Mouse (Mus musculus): ENCODE measurements around the gene Abcb6. TPM values are rescaled to one million over a fixed set of nuclear protein-coding genes. Genes with fewer than 3 reads are reported as not detected.

The Abcb6 gene
- polyA plus RNA-seq, 1 experiment from 2014 or later, result 45.1 TPM

DNA sequence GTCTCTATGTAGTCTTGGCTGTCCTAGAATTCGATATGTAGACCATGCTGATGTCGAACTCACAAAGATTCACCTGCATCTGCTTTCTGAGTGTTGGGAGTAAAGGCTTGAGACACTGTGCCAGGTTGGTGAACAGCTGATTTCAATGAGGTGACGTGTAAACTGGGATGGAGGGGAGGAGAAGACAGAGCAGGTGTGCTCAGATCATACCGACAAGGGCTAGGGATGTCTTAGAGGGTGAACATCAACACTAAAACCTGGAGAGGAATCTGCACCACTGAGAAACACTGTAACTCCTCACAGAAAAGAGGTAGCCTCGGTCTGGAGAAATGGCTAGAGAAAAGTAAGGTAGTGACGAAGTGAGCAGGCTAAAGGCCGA is 12.1 kb downstream of the Abcb6 start:
- ATAC-seq (replicated peaks), result peak; percentile 42

DNA sequence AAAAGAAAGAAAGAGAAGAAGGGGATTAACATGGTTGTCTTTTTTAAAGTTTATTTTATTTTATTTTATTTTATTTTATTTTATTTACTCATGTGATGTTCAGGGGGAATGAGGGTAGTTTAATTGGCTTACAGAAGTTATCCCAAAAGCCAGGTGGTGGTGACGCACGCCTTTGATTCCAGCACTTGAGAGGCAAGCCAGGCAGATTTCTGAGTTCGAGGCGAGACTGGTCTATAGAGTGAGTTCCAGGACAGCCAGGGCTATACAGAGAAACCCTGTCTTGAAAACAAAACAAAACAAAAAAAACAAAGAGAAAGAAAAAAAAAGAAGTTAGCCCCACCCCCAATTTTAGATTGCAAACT is 20.0 kb downstream of the Abcb6 start:
- no peak overlapping the region for H3K9ac ChIP-seq (replicated peaks)
- H3K4me1 ChIP-seq, result no peaks in the 10 kb centered on the region
- no peak overlapping the region for H3K4me3 ChIP-seq
- no peaks in the 10 kb centered on the region for H3K36me3 ChIP-seq
- H3K4me2 ChIP-seq (replicated peaks), result no peak overlapping the region
- WGBS, result 79% methylated on average over 4 of the region's 4 CpGs
- no peaks in the 10 kb centered on the region for H3K9me3 ChIP-seq
- no peaks in the 10 kb centered on the region for H3K27me3 ChIP-seq
- H3K27ac ChIP-seq (replicated peaks), result no peak overlapping the region
- no peak for ATAC-seq (replicated peaks)

More for the DNA sequence above, 12.1 kb downstream of the Abcb6 start:
- Histone ChIP-seq H3K36me3 (peaks cover 27% of the 10 kb centered on the region), H3K9ac (replicated peaks) (peak overlapping the region; percentile 66), H3K4me2 (replicated peaks) (peak overlapping the region; percentile 73), H3K27me3 (no peaks in the 10 kb centered on the region), H3K4me1 (peaks cover 15% of the 10 kb centered on the region), H3K4me3 (peak overlapping the region; percentile 74), H3K9me3 (no peaks in the 10 kb centered on the region), H3K27ac (replicated peaks) (peak overlapping the region; percentile 90)
- 10% methylated on average over 7 of the region's 7 CpGs for WGBS

GRCm38 (mm10) chr1:75159540-75160255 is 20.5 kb downstream of the Abcb6 start:
- Histone ChIP-seq H3K36me3 (no peaks in the 10 kb centered on the region), H3K27ac (replicated peaks) (no peak overlapping the region), H3K4me3 (no peak overlapping the region), H3K27me3 (no peaks in the 10 kb centered on the region), H3K9ac (replicated peaks) (no peak overlapping the region), H3K9me3 (no peaks in the 10 kb centered on the region), H3K4me2 (replicated peaks) (no peak overlapping the region), H3K4me1 (no peaks in the 10 kb centered on the region)
- no peak for ATAC-seq (replicated peaks)
- WGBS, result 65% methylated on average over 5 of the region's 5 CpGs

GRCm38 (mm10) chr1:75158990-75159389 is 21.2 kb downstream of the Abcb6 start:
- H3K9me3 ChIP-seq, result no peaks in the 10 kb centered on the region
- ATAC-seq (replicated peaks), result no peak
- no peaks in the 10 kb centered on the region for H3K27me3 ChIP-seq
- H3K4me3 ChIP-seq, result no peak overlapping the region
- no peak overlapping the region for H3K4me2 ChIP-seq (replicated peaks)
- no peaks in the 10 kb centered on the region for H3K36me3 ChIP-seq
- H3K9ac ChIP-seq (replicated peaks), result no peak overlapping the region
- no peaks in the 10 kb centered on the region for H3K4me1 ChIP-seq
- no peak overlapping the region for H3K27ac ChIP-seq (replicated peaks)

- Histone ChIP-seq H3K4me2 (replicated peaks) (no peak overlapping the region), H3K27ac (replicated peaks) (no peak overlapping the region), H3K9ac (replicated peaks) (no peak overlapping the region), H3K4me1 (no peaks in the 10 kb centered on the region), H3K9me3 (no peaks in the 10 kb centered on the region), H3K4me3 (no peak overlapping the region), H3K27me3 (no peaks in the 10 kb centered on the region), H3K36me3 (no peaks in the 10 kb centered on the region)
- 59% methylated on average over 3 of the region's 3 CpGs for WGBS
- no peak for ATAC-seq (replicated peaks)
Observed at GRCm38 (mm10) chr1:75155837-75156236, 24.4 kb downstream of the Abcb6 start.

DNA sequence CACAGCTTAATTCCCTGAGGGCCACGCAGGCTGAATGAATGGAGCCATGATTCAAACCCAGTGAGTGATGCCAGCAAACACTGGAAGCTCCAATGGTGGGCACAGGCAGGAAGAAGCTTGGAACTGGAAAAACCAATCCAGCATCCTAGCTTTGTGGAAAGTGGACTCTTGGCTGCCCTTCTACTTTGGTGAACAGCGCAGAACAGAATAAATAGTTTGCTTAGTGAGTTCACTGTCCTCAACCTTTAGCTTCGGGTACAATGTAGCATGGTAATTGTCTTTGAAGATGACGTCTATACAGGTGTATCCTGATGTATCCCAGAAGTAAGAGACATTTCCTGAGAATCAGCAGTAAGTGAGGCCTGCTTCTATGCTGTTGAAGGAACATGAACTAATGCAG is 31.5 kb downstream of the Abcb6 start:
- no peak overlapping the region for H3K27ac ChIP-seq (replicated peaks)
- no peak overlapping the region for H3K4me2 ChIP-seq (replicated peaks)
- no peak overlapping the region for H3K9ac ChIP-seq (replicated peaks)
- H3K36me3 ChIP-seq, result peaks cover 40% of the 10 kb centered on the region
- no peak for ATAC-seq (replicated peaks)
- H3K9me3 ChIP-seq, result no peaks in the 10 kb centered on the region
- 89% methylated on average over 4 of the region's 4 CpGs for WGBS
- H3K4me3 ChIP-seq, result no peak overlapping the region
- H3K27me3 ChIP-seq, result no peaks in the 10 kb centered on the region
- peaks cover 9% of the 10 kb centered on the region for H3K4me1 ChIP-seq

DNA sequence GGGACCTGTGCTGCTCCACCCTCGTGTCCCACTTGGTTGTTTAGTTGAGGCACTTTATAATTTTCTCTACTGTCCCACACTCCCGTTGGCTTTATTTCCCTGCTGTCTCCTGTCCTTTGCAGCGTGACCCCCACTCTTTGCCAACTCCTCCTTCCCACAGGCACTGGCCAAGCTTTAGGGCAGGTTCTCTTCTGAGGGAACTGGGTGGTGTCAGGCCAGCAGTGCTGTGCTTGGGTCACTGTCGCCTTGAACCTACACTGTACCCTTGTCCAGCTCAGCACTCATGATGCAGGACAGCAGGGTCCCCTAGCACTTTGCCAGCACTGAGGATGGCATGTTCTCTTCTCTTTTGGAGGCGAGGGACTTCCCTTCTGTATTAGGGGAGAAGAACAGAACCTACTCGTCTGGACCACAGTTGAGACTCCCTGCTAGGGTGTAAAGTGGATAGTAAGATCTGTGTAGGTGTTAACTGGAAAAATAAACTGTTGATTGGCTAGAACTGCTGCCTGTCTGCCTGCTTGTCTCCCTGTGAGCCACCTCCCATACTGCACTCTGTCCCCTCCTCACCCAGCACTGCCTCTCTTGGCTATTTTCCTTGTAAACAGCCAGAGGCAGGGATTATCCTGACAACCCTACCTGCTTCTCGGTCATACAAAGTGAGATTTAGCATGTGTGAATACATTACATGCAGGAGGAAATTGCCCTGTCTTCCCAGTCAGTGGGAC is 32.6 kb downstream of the Abcb6 start:
- no peak overlapping the region for H3K4me2 ChIP-seq (replicated peaks)
- 85% methylated on average over 7 of the region's 7 CpGs for WGBS
- H3K27ac ChIP-seq (replicated peaks), result no peak overlapping the region
- H3K36me3 ChIP-seq, result peaks cover 40% of the 10 kb centered on the region
- H3K27me3 ChIP-seq, result no peaks in the 10 kb centered on the region
- H3K9ac ChIP-seq (replicated peaks), result no peak overlapping the region
- H3K4me1 ChIP-seq, result peaks cover 16% of the 10 kb centered on the region
- no peak for ATAC-seq (replicated peaks)
- H3K9me3 ChIP-seq, result no peaks in the 10 kb centered on the region
- no peak overlapping the region for H3K4me3 ChIP-seq

GRCm38 (mm10) chr1:75145589-75145988 is 34.6 kb downstream of the Abcb6 start:
- Histone ChIP-seq H3K4me3 (no peak overlapping the region), H3K4me2 (replicated peaks) (no peak overlapping the region), H3K9me3 (no peaks in the 10 kb centered on the region), H3K4me1 (peaks cover 23% of the 10 kb centered on the region), H3K27ac (replicated peaks) (no peak overlapping the region), H3K36me3 (peaks cover 40% of the 10 kb centered on the region), H3K27me3 (no peaks in the 10 kb centered on the region), H3K9ac (replicated peaks) (no peak overlapping the region)
- 96% methylated on average over 3 of the region's 3 CpGs for WGBS
- ATAC-seq (replicated peaks), result no peak

DNA sequence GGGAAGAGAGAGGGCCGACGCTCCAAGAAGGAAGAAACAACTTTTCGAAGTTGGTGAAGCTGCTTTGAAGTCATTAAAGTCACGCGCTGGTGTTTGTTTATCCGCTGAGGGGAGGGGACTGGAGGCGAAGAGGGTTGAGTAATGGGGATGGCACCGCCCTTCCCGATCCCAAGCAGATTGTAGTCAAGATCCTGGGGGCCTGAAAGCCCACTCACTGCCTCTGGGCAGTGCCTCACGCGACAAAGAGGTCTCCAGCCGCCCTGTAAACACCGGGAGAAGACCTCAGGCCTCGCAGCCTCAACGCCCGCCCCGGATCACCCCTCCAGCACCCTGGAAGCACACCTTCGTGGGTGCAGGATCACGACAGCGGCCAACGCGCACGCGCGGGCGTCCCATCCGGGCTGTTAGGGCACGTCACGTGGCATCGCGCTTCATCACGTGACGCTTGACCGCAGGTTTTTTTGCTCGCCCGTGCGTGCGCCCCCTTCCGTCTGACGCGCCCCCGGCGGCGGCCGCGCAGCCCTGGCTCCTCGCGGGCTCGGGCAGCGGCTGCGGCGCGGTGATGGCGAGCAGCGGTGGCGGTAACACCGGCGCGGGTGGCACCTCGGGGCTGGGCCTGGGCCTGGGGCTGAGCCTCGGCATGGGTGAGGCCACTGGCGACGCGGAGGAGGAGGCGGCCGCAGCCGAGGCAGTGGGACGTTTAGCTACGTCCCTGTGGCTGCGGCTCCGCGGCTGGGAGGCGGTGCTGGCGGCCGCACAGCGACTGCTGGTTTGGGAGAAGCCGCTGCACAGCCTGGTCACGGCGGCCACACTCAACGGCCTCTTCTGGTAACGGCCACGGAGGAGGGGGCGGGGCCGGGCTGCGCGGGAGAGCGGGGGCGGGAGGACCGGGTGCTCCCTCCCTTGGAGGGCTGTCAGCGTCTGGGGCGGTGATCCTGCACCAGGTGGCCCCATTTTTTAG is 37.6 kb downstream of the Abcb6 start, which contains the start of the genes Cnppd1 and Retreg2:
TSS of gene Cnppd1 (minus strand) at position 411 of the 961 bp plus-strand sequence.
TSS of gene Retreg2 (plus strand) at position 478 of the 961 bp plus-strand sequence.
- WGBS, result under 1% methylated on average over 91 of the region's 91 CpGs
- Histone ChIP-seq H3K4me1 (peaks cover 32% of the 10 kb centered on the region), H3K9ac (replicated peaks) (peak within 1 kb of the TSS; percentile 96), H3K27ac (replicated peaks) (peak within 1 kb of the TSS; percentile 98), H3K4me3 (peak within 1 kb of the TSS; percentile 90), H3K9me3 (no peaks in the 10 kb centered on the region), H3K4me2 (replicated peaks) (peak within 1 kb of the TSS; percentile 89), H3K27me3 (no peaks in the 10 kb centered on the region), H3K36me3 (peaks cover 47% of the 10 kb centered on the region)
- peak; percentile 91 for ATAC-seq (replicated peaks)

GRCm38 (mm10) chr1:75141486-75142190 is 38.6 kb downstream of the Abcb6 start:
- H3K4me3 ChIP-seq, result peak overlapping the region; percentile 90
- H3K4me2 ChIP-seq (replicated peaks), result peak overlapping the region; percentile 89
- H3K27me3 ChIP-seq, result no peaks in the 10 kb centered on the region
- 0 out of 2 replicates have a peak, but pooled peaks have one; percentile 4 for ATAC-seq (replicated peaks)
- H3K9me3 ChIP-seq, result no peaks in the 10 kb centered on the region
- peaks cover 32% of the 10 kb centered on the region for H3K4me1 ChIP-seq
- peak overlapping the region; percentile 98 for H3K27ac ChIP-seq (replicated peaks)
- under 1% methylated on average over 52 of the region's 53 CpGs for WGBS
- H3K36me3 ChIP-seq, result peaks cover 45% of the 10 kb centered on the region
- H3K9ac ChIP-seq (replicated peaks), result peak overlapping the region; percentile 96

- Histone ChIP-seq H3K27me3 (no peaks in the 10 kb centered on the region), H3K4me1 (peaks cover 32% of the 10 kb centered on the region), H3K27ac (replicated peaks) (no peak overlapping the region), H3K4me3 (peak overlapping the region; percentile 90), H3K9me3 (no peaks in the 10 kb centered on the region), H3K36me3 (peaks cover 42% of the 10 kb centered on the region), H3K9ac (replicated peaks) (peak overlapping the region; percentile 96), H3K4me2 (replicated peaks) (peak overlapping the region; percentile 89)
- WGBS, result 68% methylated on average over 4 of the region's 4 CpGs
- ATAC-seq (replicated peaks), result no peak
Observed at GRCm38 (mm10) chr1:75140601-75141190, 39.5 kb downstream of the Abcb6 start.
